Mouse (Mus musculus) hindbrain, embryonic 10.5 days (tissue): ENCODE measurements around the gene Atp8a2. TPM values are rescaled to one million over a fixed set of nuclear protein-coding genes. Genes with fewer than 3 reads are reported as not detected.

Experiments
- DNase-seq: peaks from one replicate; pipeline ENCODE4 v3.0.0-alpha.2; 2017; ENCODE audit warnings: low spot score
- H3K27ac ChIP-seq: fragments of 300-500 bp; sonication (generic); 2 replicates; pipeline ENCODE4 v1.5.1; 2016; ENCODE audit warnings: mild to moderate bottlenecking, moderate library complexity
- H3K27me3 ChIP-seq: fragments of 300-500 bp; sonication (generic); 2 replicates; pipeline ENCODE4 v1.6.1; 2016; ENCODE audit warnings: mild to moderate bottlenecking; ENCODE audit not compliant: poor library complexity, insufficient read depth, severe bottlenecking
- H3K36me3 ChIP-seq: fragments of 300-500 bp; sonication (generic); 2 replicates; pipeline ENCODE4 v1.6.1; 2016; ENCODE audit warnings: mild to moderate bottlenecking, moderate library complexity
- H3K4me1 ChIP-seq: fragments of 300-500 bp; sonication (generic); replicated peaks from 2 replicates; pipeline ENCODE4 v1.6.1; 2016; ENCODE audit warnings: mild to moderate bottlenecking
- H3K4me3 ChIP-seq: fragments of 300-500 bp; sonication (generic); 2 replicates; pipeline ENCODE4 v1.5.1; 2016; ENCODE audit warnings: mild to moderate bottlenecking, moderate library complexity
- H3K9me3 ChIP-seq: fragments of 300-500 bp; sonication (generic); 2 replicates; pipeline ENCODE4 v1.6.1; 2016; ENCODE audit warnings: mild to moderate bottlenecking, moderate library complexity
- WGBS: fragments of 180-500 bp; shearing (Covaris S2); methylation state at CpG from one replicate; pipeline ENCODE4 v1.1.7; 2016; 5-methylcytosine and 5-hydroxymethylcytosine counted together
- polyA plus RNA-seq: library from polyadenylated mRNA; unstranded; fragments of >200 nt; fragmentation: Nextera tagmentation; extraction: Ambion mirVana; gene quantifications from 2 replicates; pipeline ENCODE4 v1.2.1, GENCODE M21; 2016

Atp8a2 gene
- polyA plus RNA-seq, 1 experiment from 2014 or later: 8.0 TPM

DNA sequence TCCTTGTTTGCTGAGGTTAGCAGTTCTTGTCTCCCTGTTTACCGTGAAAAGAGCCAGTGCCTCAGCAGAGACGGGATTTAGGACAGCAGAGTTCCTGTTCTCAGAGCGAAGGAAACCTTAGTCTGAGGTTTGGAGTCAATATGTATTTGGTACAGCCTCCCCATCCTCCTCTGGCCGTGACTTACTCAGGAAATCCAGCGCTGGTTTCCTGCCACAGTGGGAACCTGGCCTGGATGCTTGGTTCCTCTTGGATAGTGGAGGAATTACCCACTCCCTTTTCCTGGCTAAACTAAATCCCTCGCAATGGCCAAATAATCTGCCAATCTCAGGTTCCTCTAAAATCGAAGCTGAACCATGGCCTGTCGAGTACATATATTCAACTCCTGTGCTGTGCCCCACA is 511.6 kb downstream of the Atp8a2 start:
- Histone ChIP-seq H3K36me3 (no peaks in the 10 kb centered on the region), H3K4me1 (peaks cover 9% of the 10 kb centered on the region; the same call in 1 of the 2 replicates), H3K4me3 (no peak overlapping the region), H3K9me3 (no peaks in the 10 kb centered on the region), H3K27ac (0 out of 2 replicates have a peak overlapping the region, but pooled peaks have one; percentile 31), H3K27me3 (peaks cover 4% of the 10 kb centered on the region; the same call in 1 of the 2 replicates)
- WGBS: 69% methylated on average over 8 of the region's 8 CpGs
- DNase-seq: no peak

- Histone ChIP-seq H3K36me3 (no peaks in the 10 kb centered on the region), H3K27me3 (peaks cover 4% of the 10 kb centered on the region; the same call in 1 of the 2 replicates), H3K4me3 (no peak overlapping the region), H3K27ac (no peak overlapping the region), H3K4me1 (peaks cover 14% of the 10 kb centered on the region; the same call in 1 of the 2 replicates), H3K9me3 (no peaks in the 10 kb centered on the region)
- 75% methylated on average over 4 of the region's 4 CpGs for WGBS
- no peak for DNase-seq
Measured at GRCm38 (mm10) chr14:59681906-59682305, 515.1 kb downstream of the Atp8a2 start.

GRCm38 (mm10) chr14:59677598-59678003 is 519.4 kb downstream of the Atp8a2 start:
- 62% methylated on average over 7 of the region's 7 CpGs for WGBS
- DNase-seq: peak; percentile 22
- peak overlapping the region; percentile 12; the same call in 1 of the 2 replicates for H3K27ac ChIP-seq
- H3K4me1 ChIP-seq: peaks cover 12% of the 10 kb centered on the region
- no peaks in the 10 kb centered on the region for H3K36me3 ChIP-seq
- 0 out of 2 replicates have a peak, but pooled peaks cover 3% of the 10 kb centered on the region for H3K27me3 ChIP-seq
- H3K4me3 ChIP-seq: no peak overlapping the region
- H3K9me3 ChIP-seq: no peaks in the 10 kb centered on the region

- no peaks in the 10 kb centered on the region for H3K9me3 ChIP-seq
- no peak overlapping the region for H3K4me3 ChIP-seq
- DNase-seq: no peak
- peaks cover 19% of the 10 kb centered on the region for H3K4me1 ChIP-seq
- WGBS: 84% methylated on average over 4 of the region's 4 CpGs
- H3K27me3 ChIP-seq: 0 out of 2 replicates have a peak, but pooled peaks cover 3% of the 10 kb centered on the region
- no peak overlapping the region; the same call in 1 of the 2 replicates for H3K27ac ChIP-seq
- H3K36me3 ChIP-seq: no peaks in the 10 kb centered on the region
Measured at GRCm38 (mm10) chr14:59675330-59675729, 521.6 kb downstream of the Atp8a2 start.

- 54% methylated on average over 8 of the region's 8 CpGs for WGBS
- no peak overlapping the region for H3K4me3 ChIP-seq
- H3K27me3 ChIP-seq: 0 out of 2 replicates have a peak, but pooled peaks cover 3% of the 10 kb centered on the region
- DNase-seq: no peak
- H3K9me3 ChIP-seq: no peaks in the 10 kb centered on the region
- peak overlapping the region; percentile 50; the same call in 1 of the 2 replicates for H3K27ac ChIP-seq
- H3K36me3 ChIP-seq: no peaks in the 10 kb centered on the region
- peaks cover 19% of the 10 kb centered on the region for H3K4me1 ChIP-seq
Measured at GRCm38 (mm10) chr14:59674556-59674955, 522.4 kb downstream of the Atp8a2 start.

- no peak for DNase-seq
Measured at GRCm38 (mm10) chr14:59672893-59673515, 524.0 kb downstream of the Atp8a2 start.

GRCm38 (mm10) chr14:59657098-59657497 is 539.9 kb downstream of the Atp8a2 start:
- H3K4me3 ChIP-seq: no peak overlapping the region
- H3K27ac ChIP-seq: no peak overlapping the region
- no peaks in the 10 kb centered on the region for H3K9me3 ChIP-seq
- 95% methylated on average over 1 of the region's 1 CpGs for WGBS
- H3K36me3 ChIP-seq: no peaks in the 10 kb centered on the region
- no peaks in the 10 kb centered on the region for H3K4me1 ChIP-seq
- no peaks in the 10 kb centered on the region for H3K27me3 ChIP-seq
- DNase-seq: no peak

More at GRCm38 (mm10) chr14:59672893-59673515, 524.0 kb downstream of the Atp8a2 start:
- Histone ChIP-seq H3K27ac (no peak overlapping the region), H3K9me3 (no peaks in the 10 kb centered on the region), H3K4me3 (no peak overlapping the region), H3K27me3 (0 out of 2 replicates have a peak, but pooled peaks cover 3% of the 10 kb centered on the region), H3K4me1 (peaks cover 19% of the 10 kb centered on the region), H3K36me3 (no peaks in the 10 kb centered on the region)
- WGBS: 88% methylated on average over 6 of the region's 6 CpGs

DNA sequence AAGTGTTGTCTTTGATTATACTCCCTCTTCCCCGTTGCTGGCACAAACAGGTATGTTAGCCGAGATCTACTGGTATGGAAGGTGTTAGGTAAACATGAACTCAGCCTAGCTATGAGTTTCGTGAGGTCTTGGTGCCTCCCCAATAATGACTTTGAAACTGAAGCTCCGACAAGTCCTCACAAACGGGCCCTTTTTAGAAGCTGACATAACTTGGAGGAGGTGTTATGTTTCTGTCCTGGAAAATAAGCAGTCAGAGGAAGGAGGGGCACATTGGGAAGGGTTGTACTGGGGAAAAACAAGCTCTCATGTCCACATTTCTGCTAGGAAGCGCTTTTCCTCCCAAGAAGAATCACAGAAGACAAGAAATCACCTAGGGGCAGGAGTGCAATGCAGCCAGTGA is 540.4 kb downstream of the Atp8a2 start:
- H3K36me3 ChIP-seq: no peaks in the 10 kb centered on the region
- no peaks in the 10 kb centered on the region for H3K27me3 ChIP-seq
- WGBS: 79% methylated on average over 6 of the region's 6 CpGs

DNA sequence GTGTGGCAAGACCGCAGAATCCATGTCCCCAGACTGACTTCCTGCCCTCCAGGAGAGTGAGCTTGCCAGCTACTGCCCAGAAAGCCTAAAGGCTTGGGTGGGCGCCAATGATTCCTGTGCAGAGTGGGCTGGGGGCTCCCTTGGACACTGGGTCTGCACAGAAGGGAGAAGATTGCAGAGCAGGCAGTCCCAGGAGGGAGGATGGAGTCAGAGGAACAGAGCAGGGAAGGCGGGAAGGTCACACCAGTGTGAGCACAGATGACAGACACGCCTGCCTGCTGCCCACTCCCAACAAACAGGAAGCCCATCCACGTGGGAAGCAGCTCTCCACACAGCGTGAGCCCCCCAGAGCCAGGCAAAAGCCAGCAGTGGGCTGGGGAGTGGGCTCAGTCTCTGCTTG is 547.6 kb downstream of the Atp8a2 start:
- WGBS: 72% methylated on average over 6 of the region's 6 CpGs
- H3K4me1 ChIP-seq: peaks cover 17% of the 10 kb centered on the region
- H3K4me3 ChIP-seq: no peak overlapping the region
- H3K9me3 ChIP-seq: no peaks in the 10 kb centered on the region
- DNase-seq: no peak
- H3K27me3 ChIP-seq: peaks cover 19% of the 10 kb centered on the region
- H3K27ac ChIP-seq: no peak overlapping the region
- no peaks in the 10 kb centered on the region for H3K36me3 ChIP-seq

More for the DNA sequence above, 540.4 kb downstream of the Atp8a2 start:
- H3K4me1 ChIP-seq: no peaks in the 10 kb centered on the region
- H3K4me3 ChIP-seq: no peak overlapping the region
- no peak overlapping the region for H3K27ac ChIP-seq
- no peaks in the 10 kb centered on the region for H3K9me3 ChIP-seq
- no peak for DNase-seq

- Histone ChIP-seq H3K9me3 (no peaks in the 10 kb centered on the region), H3K27me3 (peaks cover 24% of the 10 kb centered on the region), H3K4me1 (peaks cover 17% of the 10 kb centered on the region), H3K36me3 (no peaks in the 10 kb centered on the region), H3K4me3 (no peak overlapping the region), H3K27ac (no peak overlapping the region)
- 85% methylated on average over 10 of the region's 10 CpGs for WGBS
- no peak for DNase-seq
Measured at GRCm38 (mm10) chr14:59648611-59649010, 548.4 kb downstream of the Atp8a2 start.

DNA sequence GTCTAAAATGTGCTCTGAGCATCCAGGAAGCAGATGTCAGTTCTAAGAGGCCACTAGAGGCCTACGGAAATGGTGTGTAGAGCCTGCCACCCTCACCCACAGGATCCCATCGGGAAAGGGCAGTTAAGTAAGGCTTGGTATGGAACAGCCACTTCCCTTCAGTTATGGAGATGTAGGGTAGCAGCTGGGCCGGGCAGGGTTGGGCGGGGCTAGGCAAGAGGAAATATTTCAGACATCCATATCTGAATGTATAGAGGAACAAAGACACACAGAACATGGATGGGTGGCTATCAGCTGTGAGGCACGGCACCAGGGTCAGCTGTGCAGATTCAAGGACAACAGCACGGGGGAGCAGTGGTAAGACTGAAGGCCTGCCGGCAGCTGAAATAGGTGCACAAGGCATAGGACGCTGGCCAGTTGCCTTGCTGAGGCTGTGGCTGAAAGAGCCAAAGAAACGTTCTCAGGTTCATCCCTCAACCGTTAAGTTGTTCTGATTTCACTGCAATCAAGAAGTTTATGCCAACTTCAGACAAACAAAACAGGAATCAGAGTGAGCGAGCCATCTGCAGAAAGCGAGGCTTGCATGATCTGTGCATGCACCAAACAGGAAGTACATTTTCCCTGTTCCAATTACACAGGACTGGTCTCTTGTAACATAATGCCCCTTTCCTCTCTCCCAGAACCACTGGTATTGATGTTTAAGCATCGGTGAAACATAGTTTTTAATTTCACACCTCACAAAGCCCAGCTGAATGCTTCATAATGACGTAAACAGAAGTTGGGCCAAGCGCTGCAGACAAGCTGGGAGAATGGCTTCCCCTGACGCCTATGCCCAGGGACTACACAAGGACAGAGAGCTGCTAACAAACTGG is 549.9 kb downstream of the Atp8a2 start:
- DNase-seq: no peak
- Histone ChIP-seq H3K9me3 (no peaks in the 10 kb centered on the region), H3K4me1 (peaks cover 23% of the 10 kb centered on the region), H3K36me3 (no peaks in the 10 kb centered on the region), H3K4me3 (no peak overlapping the region), H3K27me3 (peaks cover 28% of the 10 kb centered on the region), H3K27ac (peak overlapping the region; percentile 41)
- WGBS: 81% methylated on average over 16 of the region's 16 CpGs

GRCm38 (mm10) chr14:59644896-59645295 is 552.1 kb downstream of the Atp8a2 start:
- Histone ChIP-seq H3K4me3 (no peak overlapping the region), H3K27ac (no peak overlapping the region), H3K4me1 (peaks cover 36% of the 10 kb centered on the region), H3K27me3 (peaks cover 31% of the 10 kb centered on the region), H3K36me3 (no peaks in the 10 kb centered on the region), H3K9me3 (no peaks in the 10 kb centered on the region)
- DNase-seq: no peak
- 73% methylated on average over 3 of the region's 3 CpGs for WGBS

GRCm38 (mm10) chr14:59644166-59644565 is 552.8 kb downstream of the Atp8a2 start:
- Histone ChIP-seq H3K9me3 (no peaks in the 10 kb centered on the region), H3K36me3 (no peaks in the 10 kb centered on the region), H3K27ac (no peak overlapping the region), H3K4me3 (no peak overlapping the region), H3K27me3 (peaks cover 36% of the 10 kb centered on the region), H3K4me1 (peaks cover 37% of the 10 kb centered on the region)
- no peak for DNase-seq
- 86% methylated on average over 1 of the region's 1 CpGs for WGBS
